Mouse (Mus musculus) heart, postnatal 14 days (tissue): ENCODE data around the gene Cacna1a. TPM values are rescaled to one million over a fixed set of nuclear protein-coding genes. Genes with fewer than 3 reads are reported as not detected.

ENCODE experiments used
- DNase-seq, 2 experiments: peaks; one replicate each; pipeline ENCODE4 v3.0.0; 2021 to 2022
- intact Hi-C: fragments of 180-260 bp; cut with DNase I; formaldehyde crosslinking; loops from one replicate; pipeline ENCODE4 v1.15.1; 2025
- total RNA-seq, 2 experiments: library from RNA; stranded (reverse); gene quantifications; 2 replicates each; pipeline ENCODE4 v1.2.3; 2021

Gene Cacna1a
- total RNA-seq, 2 experiments from 2014 or later: 4.4 to 4.7 TPM

- intact Hi-C loops: no loop called here
- DNase-seq: no peak
These were observed 241.9 kb downstream of the Cacna1a start for GRCm38 (mm10) chr8:84630145-84630544.

- no peak for DNase-seq
- intact Hi-C loops: no loop called here
These were observed 243.6 kb downstream of the Cacna1a start for GRCm38 (mm10) chr8:84631813-84632212.

- DNase-seq: no peak
- intact Hi-C loops: loop anchor here (2.0 kb wide), 1 partner anchor 43 kb away; no protein-coding TSS in a partner anchor
These were observed 245.8 kb downstream of the Cacna1a start for GRCm38 (mm10) chr8:84633841-84634584.

- intact Hi-C loops: loop anchor here (2.0 kb wide), 1 partner anchor 44 kb away; no protein-coding TSS in a partner anchor
- DNase-seq: peak; percentile 60 to 68
These were observed 246.6 kb downstream of the Cacna1a start for GRCm38 (mm10) chr8:84634849-84635304.

GRCm38 (mm10) chr8:84635397-84636050, 247.3 kb downstream of the Cacna1a start:
- no peak for DNase-seq
- intact Hi-C loops: loop anchor here (2.0 kb wide), 1 partner anchor 45 kb away; no protein-coding TSS in a partner anchor

GRCm38 (mm10) chr8:84636051-84636691, 247.9 kb downstream of the Cacna1a start:
- DNase-seq: no peak
- intact Hi-C loops: no loop called here

- DNase-seq: no peak
- intact Hi-C loops: loop anchor here (1.0 kb wide), 1 partner anchor 177 kb away; no protein-coding TSS in a partner anchor
These were observed 249.8 kb downstream of the Cacna1a start for GRCm38 (mm10) chr8:84637946-84638554.

GRCm38 (mm10) chr8:84638555-84639161, 250.4 kb downstream of the Cacna1a start:
- DNase-seq: peak in 1 of 2 experiments; percentile 63
- intact Hi-C loops: loop anchor here (1.0 kb wide), 2 partner anchors 24 to 177 kb away; partner anchors contain the start of gene Ier2

- intact Hi-C loops: loop anchor here (1.0 kb wide), 1 partner anchor 23 kb away; the partner anchor contains the start of gene Ier2
- DNase-seq: peak; percentile 96 to 99
These were observed 251.1 kb downstream of the Cacna1a start for GRCm38 (mm10) chr8:84639162-84640009.

GRCm38 (mm10) chr8:84640010-84640588, 251.9 kb downstream of the Cacna1a start:
- intact Hi-C loops: no loop called here
- no peak for DNase-seq

- no peak for DNase-seq
- intact Hi-C loops: no loop called here
These were observed 252.5 kb downstream of the Cacna1a start for GRCm38 (mm10) chr8:84640617-84641294.

GRCm38 (mm10) chr8:84641578-84642361, 253.5 kb downstream of the Cacna1a start:
- no peak for DNase-seq
- intact Hi-C loops: no loop called here

- no peak for DNase-seq
- intact Hi-C loops: no loop called here
These were observed 254.8 kb downstream of the Cacna1a start for GRCm38 (mm10) chr8:84643019-84643418.

- intact Hi-C loops: no loop called here
- DNase-seq: no peak
These were observed 258.6 kb downstream of the Cacna1a start for GRCm38 (mm10) chr8:84646800-84647199.

- intact Hi-C loops: no loop called here
- DNase-seq: no peak
These were observed 259.2 kb downstream of the Cacna1a start for GRCm38 (mm10) chr8:84647461-84647901.

- intact Hi-C loops: no loop called here
- DNase-seq: no peak
These were observed 262.0 kb downstream of the Cacna1a start for GRCm38 (mm10) chr8:84650213-84650612.

- intact Hi-C loops: no loop called here
- DNase-seq: no peak
These were observed 264.9 kb downstream of the Cacna1a start for GRCm38 (mm10) chr8:84653092-84653631.
